Mouse (Mus musculus) megakaryocyte, embryonic 14.5 days (primary cell): ENCODE measurements around the gene Cyp2r1. TPM values are rescaled to one million over a fixed set of nuclear protein-coding genes. Genes with fewer than 3 reads are reported as not detected.

Experiments used
- H3K27me3 ChIP-seq: replicated peaks from 2 replicates; pipeline ENCODE3; 2012; ENCODE audit warnings: inconsistent platforms
- H3K36me3 ChIP-seq: replicated peaks from 2 replicates; pipeline ENCODE3; 2012; ENCODE audit warnings: low read length, inconsistent platforms, mixed read lengths
- H3K4me1 ChIP-seq: 2 replicates; pipeline ENCODE4 v1.6.1; 2012; ENCODE audit warnings: inconsistent platforms
- H3K4me3 ChIP-seq: replicated peaks from 2 replicates; pipeline ENCODE3; 2012; ENCODE audit warnings: moderate library complexity, mild to moderate bottlenecking, inconsistent platforms
- H3K9me3 ChIP-seq: 2 replicates; pipeline ENCODE4 v1.6.1; 2012; ENCODE audit warnings: inconsistent platforms
- FLI1 ChIP-seq: IDR thresholded peaks from 2 replicates; pipeline ENCODE4 v1.6.1; 2012; ENCODE audit warnings: low read length, inconsistent platforms, mixed read lengths
- GATA1 ChIP-seq: IDR thresholded peaks from 3 replicates; pipeline ENCODE4 v1.6.1; 2012; ENCODE audit warnings: mixed read lengths, low read length, inconsistent platforms, borderline replicate concordance
- polyA plus RNA-seq: library from polyadenylated mRNA; stranded (reverse); fragments of >175 nt; gene quantifications from 2 replicates; pipeline ENCODE4 v1.2.3, GENCODE M21; 2012; ENCODE audit warnings: low replicate concordance; ENCODE audit not compliant: insufficient read depth

Cyp2r1 gene
- polyA plus RNA-seq, 1 experiment: not detected

GRCm38 (mm10) chr7:114508879-114509278, 53.9 kb downstream of the Cyp2r1 start:
- Histone ChIP-seq H3K9me3 (no peaks in the 10 kb centered on the region), H3K4me1 (no peaks in the 10 kb centered on the region; the same call in 1 of the 2 replicates), H3K4me3 (no peak overlapping the region), H3K36me3 (peaks cover 3% of the 10 kb centered on the region), H3K27me3 (no peaks in the 10 kb centered on the region)
- TF ChIP-seq FLI1 (no peak), GATA1 (no peak)

Other genes starting within 250 kb of the Cyp2r1 start
- gene Pde3b, start 147.7 kb downstream of the Cyp2r1 start, polyA plus RNA-seq: 0.32 and 0.45 TPM in 2 replicates
- gene Calca, start 73.4 kb upstream of the Cyp2r1 start, polyA plus RNA-seq: 5.9 TPM in 1 of 2 replicates, not detected in the other
- not detected in 2 replicates for gene Calcb, start 155.7 kb upstream of the Cyp2r1 start, polyA plus RNA-seq
- gene Insc, start 180.7 kb upstream of the Cyp2r1 start, polyA plus RNA-seq: not detected in 2 replicates